Mouse (Mus musculus) MEL (cell line): Measurements from ENCODE around the gene Kpna2.

Experiments
- BHLHE40 ChIP-seq: IDR thresholded peaks from 2 replicates; pipeline ENCODE4 v1.6.1; 2012; ENCODE audit warnings: low read depth, mild to moderate bottlenecking, inconsistent platforms, low read length, improper control_type of control experiment, borderline replicate concordance
- CTCF ChIP-seq, 3 experiments: IDR thresholded peaks in 2 of 3; conservative IDR thresholded peaks in 1 of 3; 2 replicates each; pipeline ENCODE4 v1.5.1; 2011 to 2012; ENCODE audit warnings: low read length in 3 of 3, low read depth in 2 of 3, mild to moderate bottlenecking in 2 of 3, improper control_type of control experiment in 1 of 3, inconsistent platforms in 1 of 3, mixed read lengths in 1 of 3, moderate library complexity in 1 of 3; ENCODE audit not compliant: control insufficient read depth in 1 of 3, insufficient read depth in 1 of 3, poor library complexity in 1 of 3, severe bottlenecking in 1 of 3
- EP300 ChIP-seq, 2 experiments: IDR thresholded peaks; 2 replicates each; pipeline ENCODE4 v1.6.1; 2011; ENCODE audit warnings: improper control_type of control experiment in 2 of 2, low read length in 2 of 2, low read depth in 1 of 2, mild to moderate bottlenecking in 1 of 2
- HCFC1 ChIP-seq: IDR thresholded peaks from 2 replicates; pipeline ENCODE4 v1.6.1; 2012; ENCODE audit warnings: low read depth, mild to moderate bottlenecking, inconsistent platforms, low read length, improper control_type of control experiment, moderate library complexity
- JUND ChIP-seq: IDR thresholded peaks from 2 replicates; pipeline ENCODE4 v1.6.1; 2011; ENCODE audit warnings: low read depth, mild to moderate bottlenecking, improper control_type of control experiment, low read length
- MYC ChIP-seq: IDR thresholded peaks from 2 replicates; pipeline ENCODE4 v1.6.1; 2011; ENCODE audit warnings: low read depth, mild to moderate bottlenecking, low read length, improper control_type of control experiment, moderate library complexity
- NELFE ChIP-seq: IDR thresholded peaks from 2 replicates; pipeline ENCODE4 v1.6.1; 2011; ENCODE audit warnings: low read depth, low read length, improper control_type of control experiment
- POLR2A ChIP-seq, 2 experiments: IDR thresholded peaks; 2 replicates each; pipeline ENCODE4 v1.6.1; 2011 to 2012; ENCODE audit warnings: low read length in 2 of 2, mild to moderate bottlenecking in 2 of 2, control low read depth in 1 of 2, improper control_type of control experiment in 1 of 2, low read depth in 1 of 2, moderate library complexity in 1 of 2; ENCODE audit not compliant: control insufficient read depth in 1 of 2, insufficient read depth in 1 of 2, poor library complexity in 1 of 2
- RAD21 ChIP-seq: IDR thresholded peaks from 2 replicates; pipeline ENCODE4 v1.6.1; 2011; ENCODE audit warnings: mild to moderate bottlenecking, low read depth, low read length, improper control_type of control experiment
- TAL1 ChIP-seq: IDR thresholded peaks from 2 replicates; pipeline ENCODE4 v1.6.1; 2012; ENCODE audit warnings: mild to moderate bottlenecking, inconsistent platforms, low read length, moderate library complexity, mixed read lengths
- TCF12 ChIP-seq: IDR thresholded peaks from 2 replicates; pipeline ENCODE4 v1.6.1; 2014; ENCODE audit warnings: low read depth, mild to moderate bottlenecking, inconsistent platforms, low read length, improper control_type of control experiment, moderate library complexity
- USF1 ChIP-seq: IDR thresholded peaks from 2 replicates; pipeline ENCODE4 v1.6.1; 2014; ENCODE audit warnings: low read depth, mild to moderate bottlenecking, inconsistent platforms, low read length, improper control_type of control experiment, moderate library complexity
- USF2 ChIP-seq, 2 experiments: IDR thresholded peaks; 2 replicates each; pipeline ENCODE4 v1.6.1; 2011 to 2012; ENCODE audit warnings: improper control_type of control experiment in 2 of 2, low read length in 2 of 2, borderline replicate concordance in 1 of 2, inconsistent platforms in 1 of 2, low read depth in 1 of 2, mild to moderate bottlenecking in 1 of 2; ENCODE audit not compliant: insufficient read depth in 1 of 2
- ZC3H11A ChIP-seq: IDR thresholded peaks from 2 replicates; pipeline ENCODE4 v1.6.1; 2012; ENCODE audit warnings: low read depth, mild to moderate bottlenecking, inconsistent platforms, low read length, improper control_type of control experiment

- TF ChIP-seq ZC3H11A (no peak), BHLHE40 (no peak), EP300 (IDR thresholded peaks at IDR 0.05; ENCODE audit: low read depth in 1 of 2, low read length in 2 of 2) (no peak), TAL1 (no peak), CTCF (IDR thresholded peaks at IDR 0.05 in 2 of 3, conservative IDR thresholded peaks at IDR 0.05 in 1 of 3; ENCODE audit: control insufficient read depth in 1 of 3, insufficient read depth in 1 of 3, low read depth in 2 of 3, low read length in 3 of 3, poor library complexity in 1 of 3, severe bottlenecking in 1 of 3) (no peak), TCF12 (no peak), USF1 (no peak), HCFC1 (no peak), RAD21 (no peak), NELFE (no peak), JUND (no peak), POLR2A (IDR thresholded peaks at IDR 0.05; ENCODE audit: control insufficient read depth in 1 of 2, insufficient read depth in 1 of 2, low read depth in 1 of 2, low read length in 2 of 2, poor library complexity in 1 of 2) (no peak), USF2 (IDR thresholded peaks at IDR 0.05; ENCODE audit: borderline replicate concordance in 1 of 2, insufficient read depth in 1 of 2, low read depth in 1 of 2, low read length in 2 of 2) (no peak), MYC (no peak)
Measured at GRCm38 (mm10) chr11:107011171-107011570, 11.8 kb upstream of the Kpna2 start.
